Mouse (Mus musculus): ENCODE results near the gene Tbx15.

DNA sequence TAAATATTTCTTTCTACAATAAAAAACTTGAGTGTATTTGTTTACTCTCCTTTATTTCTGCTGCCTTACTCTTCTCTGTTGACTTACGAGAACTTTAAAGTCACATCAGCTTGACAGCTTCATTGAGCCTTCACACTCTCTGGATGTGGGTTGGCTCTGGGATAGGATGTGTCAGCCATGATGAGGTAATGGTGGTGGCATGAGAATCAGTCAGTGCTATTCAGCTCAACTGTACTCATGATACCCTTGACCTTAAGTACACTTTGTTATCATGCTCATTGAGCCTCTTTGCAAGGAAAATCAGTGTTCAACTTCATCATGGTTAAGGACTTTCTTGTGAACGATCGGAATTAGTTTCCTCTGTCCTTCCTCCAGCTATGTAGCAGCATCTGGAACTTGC is 99.8 kb downstream of the Tbx15 start:
- TF ChIP-seq POLR2A (IDR thresholded peaks at IDR 0.05; ENCODE audit: extremely low read depth, insufficient read depth, low read length) (no peak), CTCF (IDR thresholded peaks at IDR 0.05; ENCODE audit: extremely low read depth, insufficient read depth, low read length) (no peak)
